Mouse (Mus musculus): ENCODE measurements around the gene Hmgb1. TPM values are rescaled to one million over a fixed set of nuclear protein-coding genes. Genes with fewer than 3 reads are reported as not detected.
A peak's percentile ranks its signal among the peaks of the same experiment; 100 is the strongest.

The Hmgb1 gene
- polyA plus RNA-seq, 1 experiment from 2014 or later, result 2,008 TPM

DNA sequence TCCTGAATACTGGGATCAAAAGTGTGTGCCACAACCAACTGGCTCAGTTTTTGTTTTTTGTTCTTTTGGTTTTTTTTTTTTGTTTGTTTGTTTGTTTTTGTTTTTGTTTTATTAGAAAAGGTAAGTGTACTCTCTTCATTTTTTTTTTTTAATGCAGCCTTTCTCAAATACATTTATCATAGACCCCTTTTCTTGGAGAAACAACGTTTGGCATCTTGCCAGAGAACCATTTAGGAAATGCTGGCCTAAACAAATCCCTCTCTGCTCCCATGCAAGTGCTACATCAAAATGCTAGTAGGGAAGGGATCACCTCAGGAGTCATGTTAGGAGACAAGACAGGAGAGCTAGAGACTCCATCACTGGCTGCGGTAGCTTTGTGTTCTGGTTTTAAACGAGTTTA lies 76.7 kb downstream of the Hmgb1 start:
- no peak overlapping the region for H3K4me2 ChIP-seq
- no peak for ATAC-seq (ENCODE audit: insufficient read depth)
- no peak for TF ChIP-seq CTCF (IDR thresholded peaks at IDR 0.05; ENCODE audit: low read depth)
- no peak overlapping the region for H3K9ac ChIP-seq
- H3K27me3 ChIP-seq (ENCODE audit: insufficient read depth, low read length), result no peaks in the 10 kb centered on the region
- no peaks in the 10 kb centered on the region for H3K9me3 ChIP-seq (ENCODE audit: low read depth, low read length)
- H3K27ac ChIP-seq (ENCODE audit: low read depth), result no peak overlapping the region
- no peaks in the 10 kb centered on the region for H3K36me3 ChIP-seq (ENCODE audit: insufficient read depth)
- H3K4me1 ChIP-seq (ENCODE audit: insufficient read depth), result no peaks in the 10 kb centered on the region
- WGBS, result 38% methylated on average over 3 of the region's 3 CpGs
- H3K4me3 ChIP-seq (ENCODE audit: low read depth, low read length), result no peak overlapping the region
- peak; percentile 62 for DNase-seq

- H3K9me3 ChIP-seq (ENCODE audit: low read depth, low read length), result no peaks in the 10 kb centered on the region
- H3K27ac ChIP-seq (ENCODE audit: low read depth), result no peak overlapping the region
- ATAC-seq (ENCODE audit: insufficient read depth) (no peak), DNase-seq (no peak)
- WGBS, result 87% methylated on average over 8 of the region's 8 CpGs
- no peak overlapping the region for H3K4me2 ChIP-seq
- no peak overlapping the region for H3K9ac ChIP-seq
- no peaks in the 10 kb centered on the region for H3K27me3 ChIP-seq (ENCODE audit: insufficient read depth, low read length)
- H3K4me1 ChIP-seq (ENCODE audit: insufficient read depth), result no peaks in the 10 kb centered on the region
- H3K4me3 ChIP-seq (ENCODE audit: low read depth, low read length), result no peak overlapping the region
- TF ChIP-seq CTCF (IDR thresholded peaks at IDR 0.05; ENCODE audit: low read depth), result no peak
- H3K36me3 ChIP-seq (ENCODE audit: insufficient read depth), result no peaks in the 10 kb centered on the region
Measured at GRCm38 (mm10) chr5:149104096-149104725, 80.1 kb downstream of the Hmgb1 start.

DNA sequence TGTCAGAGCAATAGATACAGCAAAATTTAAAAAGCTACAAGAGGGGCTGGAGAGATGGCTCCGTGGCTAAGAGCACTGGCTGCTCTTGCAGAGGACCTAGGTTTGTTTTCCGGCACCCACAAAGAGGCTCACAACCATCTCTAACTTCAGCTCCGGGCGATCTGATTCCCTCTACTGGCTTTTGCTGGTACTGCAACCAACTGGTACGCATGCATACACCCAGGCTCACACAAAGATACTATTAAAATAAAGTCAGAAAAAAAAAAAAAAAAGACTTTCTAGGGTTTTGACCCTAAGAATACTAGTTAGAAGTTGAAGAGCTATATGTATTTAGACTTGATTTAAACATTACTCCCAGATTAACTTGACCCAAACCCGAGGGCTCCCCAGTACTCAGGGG lies 82.4 kb downstream of the Hmgb1 start:
- DNase-seq, result no peak
- no peaks in the 10 kb centered on the region for H3K27me3 ChIP-seq (ENCODE audit: insufficient read depth, low read length)
- 84% methylated on average over 6 of the region's 6 CpGs for WGBS
- no peak overlapping the region for H3K4me2 ChIP-seq
- no peak for ATAC-seq (ENCODE audit: insufficient read depth)
- H3K4me3 ChIP-seq (ENCODE audit: low read depth, low read length), result no peak overlapping the region
- no peaks in the 10 kb centered on the region for H3K9me3 ChIP-seq (ENCODE audit: low read depth, low read length)
- H3K36me3 ChIP-seq (ENCODE audit: insufficient read depth), result no peaks in the 10 kb centered on the region
- no peak overlapping the region for H3K9ac ChIP-seq
- H3K27ac ChIP-seq (ENCODE audit: low read depth), result no peak overlapping the region
- peak; percentile 29; the same call in 1 of the 2 replicates for TF ChIP-seq CTCF (IDR thresholded peaks at IDR 0.05; ENCODE audit: low read depth)
- no peaks in the 10 kb centered on the region for H3K4me1 ChIP-seq (ENCODE audit: insufficient read depth)

- Histone ChIP-seq H3K27me3 (ENCODE audit: insufficient read depth, low read length) (no peaks in the 10 kb centered on the region), H3K4me3 (ENCODE audit: low read depth, low read length) (no peak overlapping the region), H3K9me3 (ENCODE audit: low read depth, low read length) (no peaks in the 10 kb centered on the region), H3K36me3 (ENCODE audit: insufficient read depth) (no peaks in the 10 kb centered on the region), H3K27ac (ENCODE audit: low read depth) (no peak overlapping the region), H3K4me1 (ENCODE audit: insufficient read depth) (no peaks in the 10 kb centered on the region), H3K4me2 (no peak overlapping the region), H3K9ac (no peak overlapping the region)
- no peak for TF ChIP-seq CTCF (IDR thresholded peaks at IDR 0.05; ENCODE audit: low read depth)
- DNase-seq, result no peak
- no peak for ATAC-seq (ENCODE audit: insufficient read depth)
- WGBS, result 73% methylated on average over 3 of the region's 3 CpGs
Measured at GRCm38 (mm10) chr5:149100091-149100490, 84.2 kb downstream of the Hmgb1 start.

DNA sequence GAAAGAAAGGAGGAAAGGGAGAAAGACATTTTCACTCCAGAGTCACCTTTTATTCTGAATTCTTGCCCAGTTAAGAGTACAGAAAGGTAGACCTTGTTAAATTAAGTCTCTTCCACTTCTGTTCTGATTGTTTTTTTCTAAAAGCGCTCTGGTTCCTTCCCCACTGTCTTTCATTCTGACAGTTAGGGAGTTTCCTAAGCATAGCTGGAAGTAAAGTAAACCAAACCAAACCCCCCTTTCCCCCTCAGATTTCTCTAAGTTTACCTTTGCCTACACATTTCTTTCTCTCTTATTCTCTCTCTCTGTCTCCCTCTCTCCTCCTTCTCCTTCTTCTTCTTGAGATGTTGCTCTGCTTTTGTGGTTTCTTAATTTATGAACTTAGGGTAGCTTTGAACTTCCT lies 85.3 kb downstream of the Hmgb1 start:
- H3K4me3 ChIP-seq (ENCODE audit: low read depth, low read length), result no peak overlapping the region
- no peak overlapping the region for H3K9ac ChIP-seq
- H3K27ac ChIP-seq (ENCODE audit: low read depth), result no peak overlapping the region
- no peak for TF ChIP-seq CTCF (IDR thresholded peaks at IDR 0.05; ENCODE audit: low read depth)
- H3K27me3 ChIP-seq (ENCODE audit: insufficient read depth, low read length), result no peaks in the 10 kb centered on the region
- DNase-seq (no peak), ATAC-seq (ENCODE audit: insufficient read depth) (no peak)
- no peaks in the 10 kb centered on the region for H3K36me3 ChIP-seq (ENCODE audit: insufficient read depth)
- H3K4me1 ChIP-seq (ENCODE audit: insufficient read depth), result no peaks in the 10 kb centered on the region
- H3K9me3 ChIP-seq (ENCODE audit: low read depth, low read length), result no peaks in the 10 kb centered on the region
- 77% methylated on average over 1 of the region's 1 CpGs for WGBS
- no peak overlapping the region for H3K4me2 ChIP-seq

- Histone ChIP-seq H3K4me1 (ENCODE audit: insufficient read depth) (no peaks in the 10 kb centered on the region), H3K9ac (no peak overlapping the region), H3K9me3 (ENCODE audit: low read depth, low read length) (no peaks in the 10 kb centered on the region), H3K4me2 (no peak overlapping the region), H3K27ac (ENCODE audit: low read depth) (no peak overlapping the region), H3K36me3 (ENCODE audit: insufficient read depth) (no peaks in the 10 kb centered on the region), H3K27me3 (ENCODE audit: insufficient read depth, low read length) (no peaks in the 10 kb centered on the region), H3K4me3 (ENCODE audit: low read depth, low read length) (no peak overlapping the region)
- TF ChIP-seq CTCF (IDR thresholded peaks at IDR 0.05; ENCODE audit: low read depth), result no peak
- 89% methylated on average over 5 of the region's 5 CpGs for WGBS
- no peak for DNase-seq
- no peak for ATAC-seq (ENCODE audit: insufficient read depth)
Measured at GRCm38 (mm10) chr5:149097841-149098240, 86.4 kb downstream of the Hmgb1 start.

DNA sequence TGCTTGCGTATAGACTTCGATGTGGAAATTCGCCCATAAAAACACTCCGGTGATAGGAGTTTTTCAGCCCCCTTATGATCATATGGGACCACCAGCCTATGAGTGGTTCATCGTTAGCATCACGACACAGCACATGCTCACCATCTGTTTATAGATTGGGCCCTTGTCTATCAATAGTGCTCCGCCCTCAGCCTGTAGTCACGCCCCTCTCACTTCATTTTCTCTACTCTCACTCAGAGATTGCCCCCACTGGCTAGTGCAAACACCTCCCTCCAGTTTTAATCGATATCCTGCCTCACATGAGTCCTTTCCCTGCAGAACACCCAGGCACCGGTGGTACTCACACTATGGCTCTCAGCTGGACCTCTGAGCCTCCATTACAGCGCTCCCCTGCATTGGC lies 88.0 kb downstream of the Hmgb1 start:
- H3K9ac ChIP-seq, result no peak overlapping the region
- no peak overlapping the region for H3K27ac ChIP-seq (ENCODE audit: low read depth)
- no peak overlapping the region for H3K4me2 ChIP-seq
- WGBS, result 47% methylated on average over 11 of the region's 11 CpGs
- no peak overlapping the region for H3K4me3 ChIP-seq (ENCODE audit: low read depth, low read length)
- H3K27me3 ChIP-seq (ENCODE audit: insufficient read depth, low read length), result no peaks in the 10 kb centered on the region
- DNase-seq (no peak), ATAC-seq (ENCODE audit: insufficient read depth) (no peak)
- no peaks in the 10 kb centered on the region for H3K36me3 ChIP-seq (ENCODE audit: insufficient read depth)
- TF ChIP-seq CTCF (IDR thresholded peaks at IDR 0.05; ENCODE audit: low read depth), result no peak
- no peaks in the 10 kb centered on the region for H3K4me1 ChIP-seq (ENCODE audit: insufficient read depth)
- no peaks in the 10 kb centered on the region for H3K9me3 ChIP-seq (ENCODE audit: low read depth, low read length)

GRCm38 (mm10) chr5:149092926-149093325 lies 91.4 kb downstream of the Hmgb1 start:
- Histone ChIP-seq H3K27ac (ENCODE audit: low read depth) (no peak overlapping the region), H3K4me1 (ENCODE audit: insufficient read depth) (no peaks in the 10 kb centered on the region), H3K27me3 (ENCODE audit: insufficient read depth, low read length) (no peaks in the 10 kb centered on the region), H3K4me3 (ENCODE audit: low read depth, low read length) (no peak overlapping the region), H3K9me3 (ENCODE audit: low read depth, low read length) (no peaks in the 10 kb centered on the region), H3K4me2 (no peak overlapping the region), H3K36me3 (ENCODE audit: insufficient read depth) (no peaks in the 10 kb centered on the region), H3K9ac (no peak overlapping the region)
- TF ChIP-seq CTCF (IDR thresholded peaks at IDR 0.05; ENCODE audit: low read depth), result no peak
- no peak for ATAC-seq (ENCODE audit: insufficient read depth)
- DNase-seq, result no peak
- 87% methylated on average over 5 of the region's 5 CpGs for WGBS

Measured in lung, embryonic 14.5 days (tissue).